Mouse (Mus musculus): ENCODE data around the gene Tmem63b. TPM values are rescaled to one million over a fixed set of nuclear protein-coding genes. Genes with fewer than 3 reads are reported as not detected.
A peak's percentile ranks its signal among the peaks of the same experiment; 100 is the strongest.
"Not testable (repeated sequence)": the region's sequence is repeated elsewhere in the genome, so short reads cannot be mapped to it uniquely, and the experiment has no call there.

Gene Tmem63b
- total RNA-seq, 1 experiment: 89.1 TPM

- TF ChIP-seq MAFK (IDR thresholded peaks at IDR 0.05; ENCODE audit: insufficient read depth, low read depth, low read length) (no peak), HCFC1 (IDR thresholded peaks at IDR 0.05; ENCODE audit: borderline replicate concordance, insufficient read depth, low read length) (no peak), CHD2 (IDR thresholded peaks at IDR 0.05; ENCODE audit: low read depth, low read length) (no peak), ZC3H11A (IDR thresholded peaks at IDR 0.05; ENCODE audit: borderline replicate concordance, low read depth, low read length) (no peak), ZNF384 (IDR thresholded peaks at IDR 0.05; ENCODE audit: low read depth, low read length) (no peak)
- in situ Hi-C loops (cut with MboI; ENCODE audit: low sequenced_read_pairs in 2 of 2, unreplicated experiment in 2 of 2): loop anchor here in 1 of 2 experiments (5.0 kb wide), 1 partner anchor 41 kb away; no protein-coding TSS in a partner anchor
- DNase-seq (ENCODE audit: low read depth, low spot score): no peak
- Histone ChIP-seq H3K27ac (ENCODE audit: insufficient read depth, low read depth, low read length, poor library complexity, severe bottlenecking) (no peak overlapping the region; the same call in 1 of the 2 replicates), H3K4me3 (ENCODE audit: insufficient read depth in 1 of 2, low read depth in 1 of 2, low read length in 2 of 2, poor library complexity in 1 of 2, severe bottlenecking in 1 of 2) (no peak overlapping the region), H3K9ac (ENCODE audit: insufficient read depth, low read depth, low read length, poor library complexity, severe bottlenecking) (no peak overlapping the region), H3K4me1 (ENCODE audit: control insufficient read depth in 2 of 2, insufficient read depth in 2 of 2, low read length in 2 of 2, poor library complexity in 1 of 2) (peaks cover 6 to 38% of the 10 kb centered on the region in 2 experiments), H3K9me3 (ENCODE audit: control insufficient read depth, insufficient read depth, low read depth, low read length) (no peaks in the 10 kb centered on the region), H3K36me3 (ENCODE audit: control insufficient read depth, insufficient read depth, low read length, poor library complexity, severe bottlenecking) (no peaks in the 10 kb centered on the region)
These were observed 58.5 kb downstream of the Tmem63b start for GRCm38 (mm10) chr17:45628160-45628559.

- H3K4me3 ChIP-seq (ENCODE audit: insufficient read depth in 1 of 2, low read depth in 1 of 2, low read length in 2 of 2, poor library complexity in 1 of 2, severe bottlenecking in 1 of 2): peak overlapping the region; percentile 65 to 66
- H3K9ac ChIP-seq (ENCODE audit: insufficient read depth, low read depth, low read length, poor library complexity, severe bottlenecking): peak overlapping the region; percentile 80
- H3K4me1 ChIP-seq (ENCODE audit: control insufficient read depth in 2 of 2, insufficient read depth in 2 of 2, low read length in 2 of 2, poor library complexity in 1 of 2): peaks cover 6 to 32% of the 10 kb centered on the region in 2 experiments
- TF ChIP-seq CHD2 (IDR thresholded peaks at IDR 0.05; ENCODE audit: low read depth, low read length): peak; percentile 38; the same call in 1 of the 2 replicates
- TF ChIP-seq MAFK (IDR thresholded peaks at IDR 0.05; ENCODE audit: insufficient read depth, low read depth, low read length): no peak
- TF ChIP-seq ZC3H11A (IDR thresholded peaks at IDR 0.05; ENCODE audit: borderline replicate concordance, low read depth, low read length): no peak
- H3K27ac ChIP-seq (ENCODE audit: insufficient read depth, low read depth, low read length, poor library complexity, severe bottlenecking): peak overlapping the region; percentile 57; the same call in 1 of the 2 replicates
- peak; percentile 93 for DNase-seq (ENCODE audit: low read depth, low spot score)
- in situ Hi-C loops (cut with MboI; ENCODE audit: low sequenced_read_pairs in 2 of 2, unreplicated experiment in 2 of 2): loop anchor here in 1 of 2 experiments (5.0 kb wide), 1 partner anchor 39 kb away; no protein-coding TSS in a partner anchor
- H3K36me3 ChIP-seq (ENCODE audit: control insufficient read depth, insufficient read depth, low read length, poor library complexity, severe bottlenecking): no peaks in the 10 kb centered on the region
- H3K9me3 ChIP-seq (ENCODE audit: control insufficient read depth, insufficient read depth, low read depth, low read length): no peaks in the 10 kb centered on the region
These were observed 60.0 kb downstream of the Tmem63b start for GRCm38 (mm10) chr17:45626577-45627134.

GRCm38 (mm10) chr17:45623425-45623824 is 63.3 kb downstream of the Tmem63b start:
- H3K27ac ChIP-seq (ENCODE audit: insufficient read depth, low read depth, low read length, poor library complexity, severe bottlenecking); in situ Hi-C loops (cut with MboI; ENCODE audit: low sequenced_read_pairs in 2 of 2, unreplicated experiment in 2 of 2); H3K9me3 ChIP-seq (ENCODE audit: control insufficient read depth, insufficient read depth, low read depth, low read length); DNase-seq (ENCODE audit: low read depth, low spot score); H3K36me3 ChIP-seq (ENCODE audit: control insufficient read depth, insufficient read depth, low read length, poor library complexity, severe bottlenecking); H3K9ac ChIP-seq (ENCODE audit: insufficient read depth, low read depth, low read length, poor library complexity, severe bottlenecking); H3K4me3 ChIP-seq (ENCODE audit: insufficient read depth in 1 of 2, low read depth in 1 of 2, low read length in 2 of 2, poor library complexity in 1 of 2, severe bottlenecking in 1 of 2): not testable (repeated sequence)
- peaks cover 12 to 18% of the 10 kb centered on the region in 2 experiments for H3K4me1 ChIP-seq (ENCODE audit: control insufficient read depth in 2 of 2, insufficient read depth in 2 of 2, low read length in 2 of 2, poor library complexity in 1 of 2)

- TF ChIP-seq ZNF384 (IDR thresholded peaks at IDR 0.05; ENCODE audit: low read depth, low read length) (no peak), ZC3H11A (IDR thresholded peaks at IDR 0.05; ENCODE audit: borderline replicate concordance, low read depth, low read length) (no peak), CHD2 (IDR thresholded peaks at IDR 0.05; ENCODE audit: low read depth, low read length) (no peak), HCFC1 (IDR thresholded peaks at IDR 0.05; ENCODE audit: borderline replicate concordance, insufficient read depth, low read length) (no peak), MAFK (IDR thresholded peaks at IDR 0.05; ENCODE audit: insufficient read depth, low read depth, low read length) (no peak)
- in situ Hi-C loops (cut with MboI; ENCODE audit: low sequenced_read_pairs in 2 of 2, unreplicated experiment in 2 of 2): no loop called here
- Histone ChIP-seq H3K36me3 (ENCODE audit: control insufficient read depth, insufficient read depth, low read length, poor library complexity, severe bottlenecking) (no peaks in the 10 kb centered on the region), H3K4me3 (ENCODE audit: insufficient read depth in 1 of 2, low read depth in 1 of 2, low read length in 2 of 2, poor library complexity in 1 of 2, severe bottlenecking in 1 of 2) (peak overlapping the region; percentile 51 to 58), H3K27ac (ENCODE audit: insufficient read depth, low read depth, low read length, poor library complexity, severe bottlenecking) (peak overlapping the region; percentile 87), H3K9me3 (ENCODE audit: control insufficient read depth, insufficient read depth, low read depth, low read length) (no peaks in the 10 kb centered on the region), H3K4me1 (ENCODE audit: control insufficient read depth in 2 of 2, insufficient read depth in 2 of 2, low read length in 2 of 2, poor library complexity in 1 of 2) (peaks cover 15 to 24% of the 10 kb centered on the region in 2 experiments), H3K9ac (ENCODE audit: insufficient read depth, low read depth, low read length, poor library complexity, severe bottlenecking) (peak overlapping the region; percentile 56; the same call in 1 of the 2 replicates)
- DNase-seq (ENCODE audit: low read depth, low spot score): no peak
These were observed 67.1 kb downstream of the Tmem63b start for GRCm38 (mm10) chr17:45619386-45620256.

Data from ES-E14 (cell line).